Mouse (Mus musculus) embryonic facial prominence, embryonic 15.5 days (tissue): ENCODE measurements at regions not wholly inside any gene's neighbourhood (a gene's known extent, or its start where the extent isn't known, plus 50 kb on each side); places are given as distances from the start of the nearest gene placed in this dataset.

Experiments used
- ATAC-seq: fragments of 200-750 bp; cut with Nextera tagmentation; 2 replicates; pipeline ENCODE4 v1.8.0; 2017; ENCODE audit warnings: low read depth, moderate TSS enrichment; ENCODE audit not compliant: insufficient number of reproducible peaks, low FRiP score, low TSS enrichment
- H3K27ac ChIP-seq: fragments of 300-500 bp; sonication (generic); replicated peaks from 2 replicates; pipeline ENCODE4 v1.5.1; 2015; ENCODE audit warnings: mild to moderate bottlenecking, inconsistent platforms
- H3K27me3 ChIP-seq: fragments of 300-500 bp; sonication (generic); 2 replicates; pipeline ENCODE4 v1.6.1; 2015; ENCODE audit warnings: inconsistent platforms
- H3K36me3 ChIP-seq: fragments of 300-500 bp; sonication (generic); 2 replicates; pipeline ENCODE4 v1.6.1; 2015; ENCODE audit warnings: mild to moderate bottlenecking, inconsistent platforms
- H3K4me1 ChIP-seq: fragments of 300-500 bp; sonication (generic); 2 replicates; pipeline ENCODE4 v1.6.1; 2015; ENCODE audit warnings: inconsistent platforms
- H3K4me2 ChIP-seq: fragments of 300-500 bp; sonication (generic); replicated peaks from 2 replicates; pipeline ENCODE4 v1.6.1; 2015; ENCODE audit warnings: mild to moderate bottlenecking, inconsistent platforms
- H3K4me3 ChIP-seq: fragments of 300-500 bp; sonication (generic); replicated peaks from 2 replicates; pipeline ENCODE4 v1.5.1; 2015; ENCODE audit warnings: mild to moderate bottlenecking, inconsistent platforms
- H3K9ac ChIP-seq: fragments of 300-500 bp; sonication (generic); 2 replicates; pipeline ENCODE4 v1.6.1; 2015; ENCODE audit warnings: inconsistent platforms
- H3K9me3 ChIP-seq: fragments of 300-500 bp; sonication (generic); replicated peaks from 2 replicates; pipeline ENCODE4 v1.6.1; 2016; ENCODE audit warnings: inconsistent platforms
- WGBS: fragments of 180-500 bp; shearing (Covaris S2); methylation state at CpG from one replicate; pipeline ENCODE4 v1.1.7; 2015; 5-methylcytosine and 5-hydroxymethylcytosine counted together

DNA sequence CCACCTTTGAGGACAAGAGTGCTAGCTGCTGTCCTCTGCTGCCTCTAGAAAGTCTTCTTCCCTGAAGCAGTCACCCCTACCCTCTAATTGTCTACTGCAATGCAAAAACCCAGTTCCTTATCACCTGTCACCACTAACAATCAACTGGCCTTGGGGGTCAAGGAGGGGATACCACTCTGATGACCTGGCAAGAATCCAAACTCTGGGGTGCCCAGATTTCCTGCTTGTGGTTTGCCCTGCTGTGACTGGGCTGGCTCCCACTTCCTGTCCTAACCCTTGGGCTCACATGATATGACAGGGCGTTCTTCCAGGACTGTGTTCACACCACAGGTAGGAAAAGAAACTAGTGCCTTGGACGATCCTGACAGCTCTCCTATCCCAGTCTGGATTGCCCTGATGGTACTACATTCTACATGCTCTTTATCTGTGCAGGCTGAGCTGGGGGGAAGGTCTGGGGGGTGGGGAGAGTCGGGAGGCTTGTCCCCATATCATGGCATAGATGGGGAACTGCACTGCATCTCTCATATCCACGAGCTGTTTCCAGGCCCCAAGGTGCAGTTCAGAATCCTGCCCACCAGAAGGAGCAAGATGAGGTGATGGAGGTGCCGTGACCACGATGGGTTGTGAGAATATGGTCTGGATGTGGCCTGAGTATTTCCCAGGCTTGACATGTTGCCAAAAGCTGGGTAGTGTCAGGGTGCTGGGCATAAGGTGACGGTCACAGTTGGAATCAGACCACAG lies 81.0 kb downstream of the Maf start:
- ATAC-seq, result no peak
- 84% methylated on average over 7 of the region's 7 CpGs for WGBS
- no peak overlapping the region for H3K4me3 ChIP-seq

GRCm38 (mm10) chr8:115625072-115625471 lies 82.5 kb downstream of the Maf start:
- no peak for ATAC-seq
- Histone ChIP-seq H3K36me3 (no peaks in the 10 kb centered on the region), H3K4me3 (no peak overlapping the region), H3K27ac (no peak overlapping the region), H3K4me2 (no peak overlapping the region), H3K27me3 (no peaks in the 10 kb centered on the region), H3K9ac (no peak overlapping the region), H3K4me1 (no peaks in the 10 kb centered on the region), H3K9me3 (no peaks in the 10 kb centered on the region)
- 77% methylated on average over 1 of the region's 1 CpGs for WGBS

More for the DNA sequence above, 81.0 kb downstream of the Maf start:
- no peaks in the 10 kb centered on the region for H3K4me1 ChIP-seq
- no peaks in the 10 kb centered on the region for H3K36me3 ChIP-seq
- H3K9ac ChIP-seq, result no peak overlapping the region
- no peak overlapping the region for H3K4me2 ChIP-seq
- no peaks in the 10 kb centered on the region for H3K27me3 ChIP-seq
- no peak overlapping the region for H3K27ac ChIP-seq
- H3K9me3 ChIP-seq, result no peaks in the 10 kb centered on the region

GRCm38 (mm10) chr8:115618049-115618760 lies 89.4 kb downstream of the Maf start:
- Histone ChIP-seq H3K27ac (no peak overlapping the region), H3K36me3 (no peaks in the 10 kb centered on the region), H3K4me1 (no peaks in the 10 kb centered on the region), H3K9ac (no peak overlapping the region), H3K27me3 (no peaks in the 10 kb centered on the region), H3K4me3 (no peak overlapping the region), H3K9me3 (no peaks in the 10 kb centered on the region), H3K4me2 (no peak overlapping the region)
- 71% methylated on average over 13 of the region's 13 CpGs for WGBS
- ATAC-seq, result no peak; the same call in 1 of the 2 replicates

DNA sequence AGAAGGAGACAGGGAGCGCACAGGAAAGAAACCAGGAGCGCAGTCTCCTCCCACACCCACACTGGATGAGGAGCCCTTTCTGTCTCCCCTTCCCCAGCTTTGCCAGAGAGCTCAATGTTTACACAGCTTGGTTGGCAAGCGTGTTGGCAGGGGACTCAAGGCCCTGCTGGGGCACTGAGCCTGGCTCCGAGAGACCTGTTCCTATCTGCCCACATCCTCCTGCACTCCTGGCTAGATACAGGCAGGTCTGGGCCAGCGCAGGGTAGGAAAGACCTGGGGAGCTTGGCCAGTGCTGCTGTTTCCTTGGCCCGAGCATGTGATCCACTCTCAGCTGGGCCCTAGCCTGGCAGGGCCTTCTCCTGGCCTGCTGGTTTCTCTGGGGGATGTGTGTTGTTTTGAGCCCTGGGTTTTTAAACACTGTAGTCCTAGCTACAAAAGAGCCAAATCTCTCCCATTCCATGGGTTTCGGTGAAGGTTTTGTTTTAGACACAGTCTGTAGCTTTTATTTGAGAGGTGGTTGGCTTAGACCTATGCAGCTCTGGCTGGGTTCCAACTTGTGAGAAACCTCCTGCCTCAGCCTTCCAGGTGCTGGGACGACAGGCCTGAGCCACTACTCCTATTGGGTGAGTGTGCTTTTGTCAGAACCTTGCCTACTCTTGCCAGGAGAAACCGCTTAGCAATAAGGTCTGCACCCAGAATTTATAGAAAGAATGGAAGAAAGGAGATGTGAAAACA lies 90.6 kb downstream of the Maf start:
- Histone ChIP-seq H3K27me3 (no peaks in the 10 kb centered on the region), H3K4me3 (no peak overlapping the region), H3K9ac (no peak overlapping the region), H3K36me3 (no peaks in the 10 kb centered on the region), H3K4me1 (no peaks in the 10 kb centered on the region), H3K27ac (no peak overlapping the region), H3K9me3 (no peaks in the 10 kb centered on the region), H3K4me2 (no peak overlapping the region)
- 80% methylated on average over 9 of the region's 9 CpGs for WGBS
- no peak for ATAC-seq

GRCm38 (mm10) chr8:115613946-115614584 lies 93.5 kb downstream of the Maf start:
- H3K9ac ChIP-seq, result no peak overlapping the region
- H3K4me3 ChIP-seq, result no peak overlapping the region
- no peaks in the 10 kb centered on the region for H3K4me1 ChIP-seq
- H3K27me3 ChIP-seq, result no peaks in the 10 kb centered on the region
- H3K27ac ChIP-seq, result no peak overlapping the region
- no peaks in the 10 kb centered on the region for H3K36me3 ChIP-seq
- ATAC-seq, result no peak
- H3K4me2 ChIP-seq, result no peak overlapping the region
- no peaks in the 10 kb centered on the region for H3K9me3 ChIP-seq
- WGBS, result 67% methylated on average over 5 of the region's 5 CpGs

DNA sequence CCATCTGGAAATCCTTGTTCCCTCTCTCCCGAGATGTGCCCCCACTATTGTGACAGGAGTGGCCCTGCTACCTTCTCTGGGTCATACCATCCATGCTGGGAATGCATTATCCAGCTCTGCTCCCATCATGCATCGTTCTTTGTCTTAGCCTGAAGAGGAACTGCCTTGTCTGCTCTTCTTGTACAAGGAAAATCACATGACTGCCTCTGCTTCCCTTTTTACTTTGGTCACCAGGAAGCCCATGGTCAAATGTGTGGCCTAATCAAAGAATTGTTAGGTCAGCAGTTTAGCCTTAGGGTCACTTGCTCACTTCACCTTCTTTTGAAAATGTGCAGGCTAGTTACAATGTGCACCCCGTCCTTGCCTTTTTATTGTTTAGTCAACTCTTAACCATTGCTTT lies 95.5 kb downstream of the Maf start:
- Histone ChIP-seq H3K36me3 (no peaks in the 10 kb centered on the region), H3K4me3 (no peak overlapping the region), H3K4me1 (no peaks in the 10 kb centered on the region), H3K9me3 (no peaks in the 10 kb centered on the region), H3K4me2 (no peak overlapping the region), H3K9ac (no peak overlapping the region), H3K27me3 (no peaks in the 10 kb centered on the region), H3K27ac (no peak overlapping the region)
- no peak for ATAC-seq
- 83% methylated on average over 3 of the region's 3 CpGs for WGBS

- 80% methylated on average over 6 of the region's 6 CpGs for WGBS
- Histone ChIP-seq H3K9ac (no peak overlapping the region), H3K27me3 (no peaks in the 10 kb centered on the region), H3K4me2 (no peak overlapping the region), H3K27ac (no peak overlapping the region), H3K4me3 (no peak overlapping the region), H3K9me3 (no peaks in the 10 kb centered on the region), H3K4me1 (0 out of 2 replicates have a peak, but pooled peaks cover 5% of the 10 kb centered on the region), H3K36me3 (no peaks in the 10 kb centered on the region)
- ATAC-seq, result no peak
Measured at GRCm38 (mm10) chr8:115599771-115600170, 107.8 kb downstream of the Maf start.

- Histone ChIP-seq H3K4me1 (0 out of 2 replicates have a peak, but pooled peaks cover 5% of the 10 kb centered on the region), H3K4me2 (no peak overlapping the region), H3K27ac (no peak overlapping the region), H3K36me3 (no peaks in the 10 kb centered on the region), H3K27me3 (no peaks in the 10 kb centered on the region), H3K4me3 (no peak overlapping the region), H3K9ac (no peak overlapping the region), H3K9me3 (no peaks in the 10 kb centered on the region)
- WGBS, result 33% methylated on average over 10 of the region's 10 CpGs
- ATAC-seq, result no peak
Measured at GRCm38 (mm10) chr8:115597226-115597953, 110.2 kb downstream of the Maf start.

DNA sequence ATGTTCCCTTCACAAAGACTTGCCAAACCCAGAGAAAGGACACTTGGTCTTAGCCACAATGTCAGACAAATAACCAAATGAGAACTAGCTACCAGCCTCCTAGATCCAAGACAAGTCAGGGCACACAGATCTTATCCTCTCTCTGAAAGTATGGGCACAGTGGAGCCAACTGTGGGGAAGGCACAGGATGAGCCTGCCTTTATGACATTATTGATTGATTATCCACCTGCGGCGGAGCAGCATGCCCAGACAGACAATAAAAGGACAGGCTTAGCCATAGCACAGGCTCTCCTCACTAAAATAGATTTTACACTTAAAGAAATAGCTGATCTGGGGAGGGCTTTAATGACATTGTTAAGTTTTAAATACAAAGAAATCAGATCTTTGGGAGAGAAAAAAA lies 117.9 kb downstream of the Maf start:
- Histone ChIP-seq H3K9ac (no peak overlapping the region), H3K4me3 (no peak overlapping the region), H3K27me3 (no peaks in the 10 kb centered on the region), H3K27ac (no peak overlapping the region), H3K9me3 (no peaks in the 10 kb centered on the region), H3K4me2 (no peak overlapping the region), H3K4me1 (no peaks in the 10 kb centered on the region), H3K36me3 (no peaks in the 10 kb centered on the region)
- no peak for ATAC-seq
- 91% methylated on average over 2 of the region's 2 CpGs for WGBS

GRCm38 (mm10) chr8:115589076-115589475 lies 118.5 kb downstream of the Maf start:
- Histone ChIP-seq H3K36me3 (no peaks in the 10 kb centered on the region), H3K4me2 (no peak overlapping the region), H3K4me1 (no peaks in the 10 kb centered on the region), H3K4me3 (no peak overlapping the region), H3K27me3 (no peaks in the 10 kb centered on the region), H3K9ac (no peak overlapping the region), H3K9me3 (no peaks in the 10 kb centered on the region), H3K27ac (no peak overlapping the region)
- 89% methylated on average over 2 of the region's 2 CpGs for WGBS
- ATAC-seq, result no peak
